ENCODE assay signal across 15 mouse cellular contexts in the genomic region with DNA sequence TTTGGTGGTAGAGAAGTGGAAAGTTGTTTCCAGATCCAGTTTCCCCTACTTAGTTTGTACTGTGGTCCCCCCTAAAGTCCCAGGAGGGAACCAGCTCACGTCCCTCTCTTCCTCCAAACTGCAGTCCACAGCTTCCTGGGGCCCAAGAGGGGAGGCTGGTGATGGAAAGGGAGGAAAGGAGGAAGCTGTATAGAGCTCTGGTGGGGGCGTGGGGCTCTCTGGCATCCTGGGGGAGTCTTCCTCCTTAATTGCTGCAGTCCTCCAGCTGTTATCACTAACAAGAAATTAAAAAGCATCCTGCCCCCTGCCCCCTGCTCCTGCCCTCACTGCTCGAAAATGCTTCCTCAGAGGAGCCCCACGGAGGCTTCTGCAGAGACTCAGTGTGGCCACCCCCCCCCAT.
"Had no signal": no experiment of that assay in that cellular context is flagged by ENCODE, and none has a peak within 500 bp of the region (broad histone marks: within the 10 kb centered on the region; RNA-seq: fewer than 3 reads in every experiment).

No protein-coding gene starts in this region.

- H3K27me3 ChIP-seq: limb, embryonic 15.5 days; liver, embryonic 12.5 days; midbrain, embryonic 12.5 days; neural tube, embryonic 13.5 days had no signal

- H3K4me3 ChIP-seq: hindbrain, embryonic 13.5 days; left cerebral cortex, adult 2 months; limb, embryonic 15.5 days; liver, embryonic 12.5 days; midbrain, embryonic 12.5 days; neural tube, embryonic 13.5 days had no signal

- H3K27ac ChIP-seq: hindbrain, embryonic 13.5 days; hindbrain, postnatal 0 days; left cerebral cortex, adult 2 months; limb, embryonic 15.5 days; liver, embryonic 12.5 days; midbrain, embryonic 12.5 days; neural tube, embryonic 13.5 days had no signal

- H3K9ac ChIP-seq: hindbrain, embryonic 13.5 days; limb, embryonic 15.5 days; liver, embryonic 12.5 days; lung, embryonic 14.5 days; midbrain, embryonic 12.5 days; neural tube, embryonic 13.5 days had no signal

- H3K36me3 ChIP-seq: hindbrain, embryonic 13.5 days; limb, embryonic 15.5 days; liver, embryonic 12.5 days; midbrain, embryonic 12.5 days; neural tube, embryonic 13.5 days had no signal

- H3K4me2 ChIP-seq: hindbrain, embryonic 13.5 days; limb, embryonic 15.5 days; liver, embryonic 12.5 days; lung, embryonic 14.5 days; midbrain, embryonic 12.5 days; neural tube, embryonic 13.5 days had no signal

- H3K9me3 ChIP-seq: hindbrain, embryonic 13.5 days; limb, embryonic 15.5 days; midbrain, embryonic 12.5 days; neural tube, embryonic 13.5 days had no signal

- H3K4me1 ChIP-seq: neural tube, embryonic 13.5 days had no signal

- DNase-seq: lung, embryonic 14.5 days; lung, postnatal 10 days; lung, postnatal 4 days; right cerebral cortex, adult 18-20 months; right cerebral cortex, postnatal 25 days; thymus, adult 2 months; thymus, postnatal 36 days had no signal

- ATAC-seq: hindbrain, postnatal 0 days; liver, embryonic 12.5 days; midbrain, embryonic 16.5 days had no signal
